Mouse (Mus musculus): ENCODE data around the gene Ccdc122.

The Ccdc122 gene

DNA sequence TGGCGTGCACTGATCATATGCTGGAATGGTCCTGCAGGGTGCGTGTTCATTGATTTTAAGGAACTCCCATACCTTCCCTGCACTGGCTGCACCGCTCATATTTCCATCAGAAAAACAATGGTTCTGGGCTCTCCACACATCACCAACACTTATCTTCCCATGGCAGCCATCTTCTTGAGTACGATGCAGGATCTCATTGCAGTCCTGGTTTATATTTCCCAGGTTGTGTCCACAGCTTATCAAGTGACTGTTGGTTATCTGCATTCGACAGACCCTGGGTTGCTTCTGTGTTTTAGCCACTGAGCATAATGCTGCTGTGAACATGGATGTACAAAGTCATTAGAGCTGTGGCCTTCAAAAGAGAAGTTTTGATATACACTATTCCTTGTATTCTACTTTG lies 94.0 kb downstream of the Ccdc122 start:
- no peak for DNase-seq (ENCODE audit: low read depth, low spot score)

DNA sequence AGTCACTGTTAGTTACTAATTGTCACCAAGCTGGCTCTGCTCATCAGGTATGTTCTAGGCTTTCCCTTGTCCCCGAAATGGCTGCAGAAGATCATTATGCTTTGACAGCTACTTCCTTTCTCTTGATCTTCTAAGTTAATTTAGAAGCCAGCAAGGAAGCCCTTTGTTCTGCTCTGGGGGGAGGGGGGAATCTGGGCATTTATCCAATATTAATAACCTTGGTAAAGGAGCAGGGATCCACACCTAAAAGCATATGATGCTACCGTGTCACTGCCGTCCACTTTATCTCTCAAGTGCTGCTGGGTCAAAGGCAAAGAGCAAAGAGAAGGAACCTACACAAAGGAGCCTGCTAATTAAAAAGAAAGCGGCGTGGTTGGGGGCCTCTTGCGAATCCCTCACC lies 100.4 kb downstream of the Ccdc122 start:
- no peak for DNase-seq (ENCODE audit: low read depth, low spot score)

DNA sequence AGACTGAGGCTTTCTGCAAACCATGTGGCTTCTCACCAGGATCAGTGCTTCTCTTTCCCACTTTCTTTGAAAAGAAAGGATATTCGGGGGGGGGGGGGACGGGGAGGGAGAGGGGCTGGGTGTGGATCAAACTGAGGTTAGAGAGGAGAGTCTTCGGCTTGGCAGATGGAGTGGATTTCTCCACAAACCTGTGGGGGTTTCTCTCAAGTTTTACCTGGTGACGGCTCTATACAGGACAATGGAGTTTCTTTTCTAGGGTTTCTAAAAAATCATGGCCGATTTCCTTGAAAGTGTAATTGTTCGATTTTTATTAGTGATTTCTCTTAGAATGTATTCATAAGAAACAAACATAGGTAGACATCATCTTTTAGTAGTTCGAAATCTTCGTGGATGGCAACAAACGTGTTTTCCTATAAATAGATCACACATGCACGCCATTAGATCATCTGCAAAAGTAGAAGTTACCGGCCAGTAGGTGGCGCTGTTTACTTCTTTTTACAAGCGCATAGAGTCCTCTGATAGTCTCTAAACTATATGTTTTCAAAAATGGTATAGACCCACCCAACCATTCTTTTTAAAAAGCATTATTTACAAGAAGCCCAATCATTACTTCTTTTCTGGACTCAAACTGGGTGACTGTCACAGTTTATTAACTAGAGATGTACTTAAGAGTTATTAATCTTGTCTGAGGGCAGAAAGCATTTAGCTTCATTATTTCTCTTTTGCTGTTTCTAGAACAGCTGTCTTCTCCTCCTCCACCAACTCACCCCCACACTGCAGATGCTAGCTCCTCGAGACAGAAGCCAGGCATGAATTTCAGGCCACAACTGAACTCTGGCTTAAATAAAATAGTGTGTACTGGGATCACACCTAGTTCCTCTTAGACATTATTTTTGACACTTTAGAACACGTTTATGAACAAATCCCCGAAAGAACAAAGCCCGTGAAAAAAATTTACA lies 105.0 kb downstream of the Ccdc122 start:
- DNase-seq (ENCODE audit: low read depth, low spot score): peak; percentile 70

DNA sequence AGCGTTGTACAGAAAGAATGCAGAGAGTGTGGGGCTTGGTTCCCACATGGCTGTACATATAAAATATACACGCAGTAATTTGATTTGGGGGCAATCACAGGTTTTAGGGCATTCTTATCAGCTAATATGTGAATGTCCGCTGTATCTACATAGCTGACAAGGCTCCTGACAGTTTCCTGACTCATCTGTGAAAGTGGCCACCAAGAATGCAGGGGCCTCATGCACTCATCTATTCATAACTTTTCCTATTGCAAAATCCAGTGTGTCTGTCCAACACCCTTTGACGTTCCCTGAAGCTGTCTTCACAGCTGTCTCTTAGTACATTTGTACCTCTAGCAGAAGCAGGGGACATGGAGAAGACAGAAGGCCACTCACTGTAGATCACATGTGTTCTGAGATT lies 108.5 kb downstream of the Ccdc122 start:
- no peak for DNase-seq (ENCODE audit: low read depth, low spot score)

DNA sequence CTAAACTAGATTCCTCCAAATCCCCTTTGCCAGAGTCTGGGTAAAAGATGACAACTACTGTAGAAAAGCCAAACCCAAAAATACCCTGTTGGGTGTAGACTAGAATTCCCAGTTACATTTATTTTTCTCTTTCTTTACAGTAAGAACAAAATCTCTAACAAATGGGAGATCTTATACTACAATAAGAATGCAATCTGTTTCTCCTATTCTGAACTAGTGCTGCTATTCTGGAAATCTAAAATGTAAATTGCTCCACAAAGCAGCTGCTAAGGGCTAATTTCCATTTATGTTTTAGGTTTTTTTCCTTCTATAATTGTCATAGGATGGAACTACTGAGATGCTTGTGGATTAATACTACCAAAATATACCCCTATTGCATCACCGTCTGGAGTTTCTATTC lies 111.1 kb downstream of the Ccdc122 start:
- DNase-seq (ENCODE audit: low read depth, low spot score): no peak

DNA sequence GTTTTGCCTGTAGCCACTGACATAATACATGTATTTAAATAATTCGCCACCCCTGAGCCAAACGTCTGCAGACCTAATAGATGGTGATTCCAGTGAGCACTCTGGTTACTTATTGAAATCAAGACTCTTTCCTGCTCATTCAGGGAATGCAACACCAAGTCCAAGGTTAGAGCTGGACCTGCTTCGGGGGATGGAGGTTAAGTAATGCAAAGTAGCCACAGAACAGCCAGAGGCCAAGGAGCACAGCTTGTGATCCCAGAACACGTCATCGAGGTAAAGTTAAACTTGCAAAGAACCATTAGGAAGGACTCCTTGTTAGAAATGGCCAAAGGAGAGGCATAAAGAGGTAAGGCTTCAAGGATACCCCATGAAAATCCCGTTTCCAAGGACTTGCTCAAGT lies 114.0 kb downstream of the Ccdc122 start:
- no peak for DNase-seq (ENCODE audit: low read depth, low spot score)

DNA sequence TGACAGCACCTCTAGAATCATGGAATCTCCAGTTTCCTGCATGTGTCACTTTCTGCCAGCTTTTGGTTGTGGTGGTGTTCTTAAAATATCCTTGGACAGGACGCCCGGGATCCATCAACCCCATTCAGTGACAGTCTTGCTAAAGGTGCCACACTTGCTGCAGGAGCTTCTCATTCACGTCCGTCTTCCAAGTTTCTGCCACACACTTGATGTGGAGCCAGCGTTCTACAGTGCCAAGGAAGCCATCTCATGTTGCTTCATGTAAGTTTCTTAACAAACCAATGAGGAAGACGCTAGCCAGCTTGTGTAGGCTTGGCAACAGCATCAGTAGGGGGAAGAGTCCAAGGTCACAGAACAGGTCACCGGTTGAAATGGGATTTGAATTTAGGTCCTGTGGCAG lies 114.9 kb downstream of the Ccdc122 start:
- DNase-seq (ENCODE audit: low read depth, low spot score): no peak

DNA sequence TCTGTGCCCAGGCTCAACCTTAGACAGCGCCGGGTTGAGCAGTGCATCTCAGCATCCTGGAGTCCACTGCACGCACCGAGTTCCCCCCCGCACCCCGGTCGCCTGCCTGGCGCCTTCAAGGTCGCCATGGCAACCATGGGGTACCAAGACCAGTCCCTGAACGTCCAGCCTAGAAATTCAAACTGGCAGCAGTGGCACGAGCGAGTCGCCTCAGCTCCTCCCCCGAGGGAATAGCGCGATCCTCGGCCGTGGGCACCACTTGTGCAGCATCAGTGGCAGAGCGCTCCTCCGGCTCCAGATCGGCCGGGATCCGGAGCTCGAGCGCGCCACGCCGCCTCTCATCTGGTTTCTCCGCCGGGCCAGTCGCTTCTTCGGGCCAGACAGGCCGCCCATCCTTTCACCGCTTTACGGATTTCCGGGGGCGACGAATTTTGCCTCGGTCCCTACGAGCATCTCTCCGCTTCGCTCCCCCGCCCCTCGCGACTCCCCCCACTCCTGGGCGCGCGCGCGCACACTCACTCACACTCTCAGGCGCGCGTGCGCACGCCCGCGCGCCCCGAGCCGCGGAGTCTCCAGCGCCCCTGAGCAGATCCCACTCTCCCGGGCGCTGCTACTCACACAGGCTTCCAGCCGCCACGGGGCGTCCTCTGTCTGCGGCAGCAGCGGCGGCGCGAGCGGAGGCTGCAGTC lies 119.8 kb downstream of the Ccdc122 start, which contains the start of gene Enox1:
Gene Enox1 (plus strand): TSS at position 542 of the 689 bp plus-strand sequence.
- peak; percentile 73 for DNase-seq (ENCODE audit: low read depth, low spot score)

DNA sequence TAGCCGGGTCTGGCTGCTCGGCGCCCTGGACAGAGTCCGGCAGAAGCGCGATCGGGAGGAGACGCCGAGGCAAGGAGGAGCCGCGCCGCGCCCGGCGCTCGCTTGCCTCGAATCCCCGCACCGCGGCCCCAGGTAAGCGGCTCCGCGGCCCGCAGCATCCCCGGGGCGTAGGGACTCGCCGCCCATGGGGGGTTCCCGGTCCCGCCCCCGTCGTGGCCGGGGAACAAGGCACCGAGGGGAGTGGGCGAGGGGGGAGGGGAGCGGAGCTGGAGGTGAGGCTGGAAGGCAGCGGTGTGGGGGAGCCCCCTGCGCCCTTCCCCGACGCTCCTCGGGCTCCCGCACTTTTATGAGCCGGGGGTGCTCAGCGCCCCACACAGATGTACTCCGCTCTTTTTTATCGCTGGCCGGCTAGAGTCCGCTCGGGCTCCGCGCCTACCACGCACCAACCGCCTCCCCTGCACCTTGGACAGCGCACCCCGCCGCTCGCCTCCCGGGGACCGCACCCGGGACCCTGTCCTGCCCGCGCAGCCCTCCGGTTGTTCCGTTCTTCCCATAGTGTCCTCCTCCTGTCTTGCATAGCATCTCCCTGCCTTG lies 120.4 kb downstream of the Ccdc122 start:
- no peak for DNase-seq (ENCODE audit: low read depth, low spot score)

DNA sequence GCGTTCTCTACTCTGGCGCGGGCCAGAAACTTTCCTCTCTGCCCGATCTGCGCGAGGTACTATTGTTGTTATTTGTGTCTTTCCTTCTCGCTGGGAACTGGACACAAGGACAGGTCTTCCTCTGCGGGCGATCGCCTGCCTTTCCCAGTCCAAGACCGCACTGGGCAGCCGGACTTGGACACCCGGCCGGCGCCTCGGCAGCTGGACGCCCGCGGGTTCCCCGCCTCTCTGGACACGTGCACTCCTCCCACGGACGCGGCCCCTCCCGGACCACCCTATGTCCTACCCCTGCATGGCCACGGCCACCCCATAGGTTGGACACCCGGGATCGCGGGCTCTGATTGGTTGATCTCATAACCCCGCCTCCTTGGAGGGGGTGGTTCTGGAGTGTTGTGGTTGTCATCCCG lies 120.9 kb downstream of the Ccdc122 start:
- DNase-seq (ENCODE audit: low read depth, low spot score): peak; percentile 48

DNA sequence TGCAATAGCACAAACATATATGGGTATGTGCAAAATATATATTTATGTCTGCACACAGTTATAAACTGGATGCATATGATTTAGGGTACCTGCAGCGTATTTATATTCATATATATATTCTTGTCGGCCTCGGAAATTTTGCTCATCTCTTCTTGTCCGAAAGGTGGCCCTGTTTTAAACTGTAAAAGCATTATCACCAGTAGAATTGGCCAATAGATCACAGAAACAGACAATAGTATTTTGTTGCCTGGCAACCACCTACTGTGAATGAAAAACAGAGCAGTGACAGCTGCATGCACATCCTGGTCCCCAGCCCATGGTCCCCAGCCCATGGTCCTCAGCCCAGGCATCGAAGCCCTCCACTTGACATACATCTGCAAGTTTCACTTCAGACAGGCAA lies 122.8 kb downstream of the Ccdc122 start:
- no peak for DNase-seq (ENCODE audit: low read depth, low spot score)

Measured in retina, postnatal 7 days (tissue).